In genomic region chr2:94157592-94158519, GRCm38 (mm10) we compare ENCODE assay signal across 7 mouse cellular contexts. TPM values are rescaled to one million over a fixed set of nuclear protein-coding genes. Genes with fewer than 3 reads are reported as not detected.
DNase-seq lines count a peak whose midpoint lies in the region; ATAC-seq lines count a peak whose summit lies in the region.

Gene Hsd17b12 (minus strand): TSS chr2:94157964.

- H3K4me1 ChIP-seq in intestine, embryonic 15.5 days (replicated peaks) = peaks cover 10% of the 10 kb centered on the region; the same call in 1 of the 2 replicates
- peaks cover 35% of the 10 kb centered on the region for H3K4me1 ChIP-seq in midbrain, embryonic 10.5 days

- peak within 1 kb of the TSS; percentile 94 for H3K27ac ChIP-seq in intestine, embryonic 15.5 days
- peak within 1 kb of the TSS; percentile 93 for H3K27ac ChIP-seq in midbrain, embryonic 10.5 days (replicated peaks)

- H3K9ac ChIP-seq in intestine, embryonic 15.5 days = peak within 1 kb of the TSS; percentile 89

- intact Hi-C loops in gastrocnemius, postnatal 36 days (cut with DNase I) = no loop called here
- intact Hi-C loops in left cerebral cortex, postnatal 25 days (cut with DNase I) = loop anchor here (2.0 kb wide), 1 partner anchor 21 kb away; no protein-coding TSS in a partner anchor

- H3K36me3 ChIP-seq in intestine, embryonic 15.5 days = no peaks in the 10 kb centered on the region
- H3K36me3 ChIP-seq in midbrain, embryonic 10.5 days = peaks cover 5% of the 10 kb centered on the region

- peak within 1 kb of the TSS; percentile 59 for H3K4me2 ChIP-seq in intestine, embryonic 15.5 days (replicated peaks)

- under 1% methylated on average over 69 of the region's 69 CpGs for WGBS in intestine, embryonic 15.5 days
- under 1% methylated on average over 69 of the region's 69 CpGs for WGBS in midbrain, embryonic 10.5 days

- no peaks in the 10 kb centered on the region for H3K27me3 ChIP-seq in intestine, embryonic 15.5 days (replicated peaks)
- no peaks in the 10 kb centered on the region for H3K27me3 ChIP-seq in midbrain, embryonic 10.5 days (ENCODE audit: low read depth, poor library complexity, severe bottlenecking)

- peak within 1 kb of the TSS; percentile 92 for H3K4me3 ChIP-seq in intestine, embryonic 15.5 days (replicated peaks)
- peak within 1 kb of the TSS; percentile 72 for H3K4me3 ChIP-seq in midbrain, embryonic 10.5 days

- no peaks in the 10 kb centered on the region for H3K9me3 ChIP-seq in intestine, embryonic 15.5 days
- no peaks in the 10 kb centered on the region for H3K9me3 ChIP-seq in midbrain, embryonic 10.5 days (replicated peaks)

- peak; percentile 99 for ATAC-seq in intestine, embryonic 15.5 days

- DNase-seq in adrenal gland, adult 2 months = peak; percentile 99
- peak; percentile 100 for DNase-seq in embryo, embryonic 11.5 days (ENCODE audit: low read depth, low spot score)
- peak; percentile 95 to 98 for DNase-seq in gastrocnemius, postnatal 36 days
- peak; percentile 100 for DNase-seq in left cerebral cortex, postnatal 25 days (ENCODE audit: low spot score in 2 of 2)
- peak; percentile 100 for DNase-seq in midbrain, embryonic 10.5 days (ENCODE audit: low spot score)
- DNase-seq in right cerebral cortex, postnatal 4 days = peak; percentile 97

RNA-seq across cellular contexts. Expression of gene Hsd17b12, which starts in this region (rescaled TPM):
- 100 to 1,000 TPM; 224 to 227 TPM for total RNA-seq in adrenal gland, adult 2 months (2021)
- polyA plus RNA-seq in adrenal gland, adult 2 months (2012; rRNA removed) = 89.5 and 97.8 TPM in 2 replicates
- total RNA-seq in gastrocnemius, postnatal 36 days (2021) = 1 to 10 TPM; 6.6 TPM
- 157 and 159 TPM in 2 replicates for polyA plus RNA-seq in intestine, embryonic 15.5 days (2015; fragmentation: Nextera tagmentation; extraction: Ambion mirVana)
- 10 to 100 TPM; 73.5 to 79.9 TPM for total RNA-seq in left cerebral cortex, postnatal 25 days (2021)
- polyA plus RNA-seq in midbrain, embryonic 10.5 days (2016; fragmentation: Nextera tagmentation; extraction: Ambion mirVana) = 134 and 143 TPM in 2 replicates

Comparison
In these comparisons a context has a peak if more than half of its experiments do, and no peak if none do; other contexts are left out.
1. Peak in every context shown above with its lines: DNase-seq, ATAC-seq, H3K4me3 ChIP-seq and H3K27ac ChIP-seq.
2. RNA of gene Hsd17b12 (total RNA-seq): 224 to 227 TPM in adrenal gland, adult 2 months and 73.5 to 79.9 TPM in left cerebral cortex, postnatal 25 days; 6.6 TPM in gastrocnemius, postnatal 36 days; every median in the first group is over 4 times any median in the second.